Mouse (Mus musculus) ovary, adult 18-20 months (tissue): Measurements from ENCODE around the gene Ovgp1.
A peak's percentile ranks its signal among the peaks of the same experiment; 100 is the strongest.
"Not testable (repeated sequence)": the region's sequence is repeated elsewhere in the genome, so short reads cannot be mapped to it uniquely, and the experiment has no call there.

Source experiments
- DNase-seq: peaks from one replicate; pipeline ENCODE4 v3.0.0; 2022; ENCODE audit warnings: low spot score, mixed read lengths

Gene Ovgp1

GRCm38 (mm10) chr3:105973411-105973810 is at the start of gene Ovgp1:
Ovgp1 (plus strand) TSS chr3:105973711.
- no peak for DNase-seq

DNA sequence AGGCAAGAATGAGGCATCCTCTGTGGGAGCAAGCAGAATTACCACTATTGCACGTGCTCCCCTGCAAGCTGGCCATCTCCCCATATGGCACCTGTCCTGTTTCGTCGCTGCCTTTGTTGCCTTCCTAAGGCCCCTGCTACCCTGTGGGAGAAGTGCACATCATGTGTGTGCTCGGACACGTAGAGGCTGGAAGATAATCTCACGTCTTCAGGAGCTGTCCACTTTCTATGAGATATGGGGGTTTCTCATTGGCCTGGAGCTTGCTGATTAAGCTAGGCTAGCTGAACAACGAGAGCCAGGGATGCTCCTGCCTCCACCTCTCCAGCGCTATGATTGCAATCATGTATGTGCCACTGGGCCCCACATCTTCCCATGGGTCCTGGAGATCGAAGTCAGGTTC is 48.9 kb upstream of the Ovgp1 start:
- no peak for DNase-seq

DNA sequence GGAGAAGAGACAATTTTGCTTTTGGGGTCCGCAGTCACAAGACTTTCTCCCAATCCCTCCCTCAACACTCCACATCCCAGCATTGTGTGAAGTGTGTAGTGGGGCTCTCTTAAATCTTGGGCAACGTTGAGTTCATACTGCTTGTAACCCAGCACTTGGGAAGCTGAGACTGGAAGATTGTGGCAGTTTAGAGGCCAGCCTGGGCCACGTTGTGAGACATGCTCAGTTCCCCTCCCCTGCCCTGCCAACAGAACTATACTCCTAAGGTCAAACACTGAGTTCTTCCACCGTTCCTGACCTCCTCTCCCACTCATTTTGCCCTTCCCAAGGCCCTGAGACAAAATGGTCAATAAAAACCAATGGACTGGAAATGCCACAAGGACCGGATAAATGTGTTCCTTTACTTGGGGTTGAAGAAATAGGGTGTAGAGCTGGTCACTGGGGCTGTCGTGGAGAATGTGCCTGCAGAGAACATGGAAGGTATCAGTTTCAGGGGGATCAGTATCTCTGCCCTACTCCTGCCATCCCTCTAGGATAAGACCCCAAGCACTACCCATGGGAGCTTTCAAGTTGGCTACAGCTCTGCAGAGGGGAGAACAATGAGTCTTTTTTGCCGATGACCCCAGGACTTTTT is 45.8 kb upstream of the Ovgp1 start:
- no peak for DNase-seq

- no peak for DNase-seq
Measured at GRCm38 (mm10) chr3:105928195-105928569, 45.3 kb upstream of the Ovgp1 start.

DNA sequence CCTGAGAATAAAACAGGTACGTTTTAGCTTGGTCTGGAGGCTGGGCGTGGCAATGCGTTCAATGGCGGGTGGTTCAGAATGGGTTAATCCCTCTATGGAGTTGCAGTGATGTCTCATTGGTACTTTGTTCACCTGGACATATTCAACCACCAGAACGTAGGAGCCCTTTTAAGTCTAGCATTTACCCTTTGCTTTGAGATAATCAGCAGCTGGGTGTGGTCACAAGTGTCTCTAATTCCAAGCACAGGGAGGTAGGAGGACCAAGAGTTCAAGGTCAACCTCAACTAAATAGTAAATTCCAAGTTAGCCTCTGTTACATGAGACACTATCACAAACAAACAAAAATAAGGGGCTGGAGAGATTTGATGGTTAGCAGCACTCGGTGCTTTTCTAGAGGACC is 44.7 kb upstream of the Ovgp1 start:
- no peak for DNase-seq

GRCm38 (mm10) chr3:105929821-105930220 is 43.7 kb upstream of the Ovgp1 start:
- DNase-seq: no peak

- DNase-seq: no peak
Measured at GRCm38 (mm10) chr3:105931095-105931494, 42.4 kb upstream of the Ovgp1 start.

- no peak for DNase-seq
Measured at GRCm38 (mm10) chr3:105932240-105933071, 41.1 kb upstream of the Ovgp1 start, which contains the start of gene I830077J02Rik. I830077J02Rik (minus strand) TSS chr3:105932664.

GRCm38 (mm10) chr3:105933926-105934325 is 39.6 kb upstream of the Ovgp1 start:
- DNase-seq: no peak

- peak; percentile 31 for DNase-seq
Measured at GRCm38 (mm10) chr3:105935033-105935432, 38.5 kb upstream of the Ovgp1 start.

DNA sequence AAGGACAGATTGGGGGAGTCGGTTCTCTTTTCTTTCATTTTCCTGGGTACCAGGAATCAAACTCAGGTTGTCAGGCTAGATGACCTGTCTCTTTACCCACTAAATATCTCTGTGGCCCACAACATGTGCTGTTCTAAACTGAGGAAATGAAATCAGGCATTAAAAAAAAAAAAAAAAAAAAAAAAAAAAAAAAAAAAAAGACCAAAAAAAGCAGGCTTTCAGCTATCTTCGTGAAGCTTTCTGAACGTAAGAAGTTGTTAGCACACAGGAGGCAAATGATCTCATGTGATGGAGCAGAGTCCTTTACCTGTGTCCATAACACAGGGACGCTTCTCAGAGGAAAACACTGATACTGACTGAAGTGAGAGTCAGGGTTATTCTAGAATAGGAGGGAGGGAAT is 37.4 kb upstream of the Ovgp1 start:
- DNase-seq: no peak

DNA sequence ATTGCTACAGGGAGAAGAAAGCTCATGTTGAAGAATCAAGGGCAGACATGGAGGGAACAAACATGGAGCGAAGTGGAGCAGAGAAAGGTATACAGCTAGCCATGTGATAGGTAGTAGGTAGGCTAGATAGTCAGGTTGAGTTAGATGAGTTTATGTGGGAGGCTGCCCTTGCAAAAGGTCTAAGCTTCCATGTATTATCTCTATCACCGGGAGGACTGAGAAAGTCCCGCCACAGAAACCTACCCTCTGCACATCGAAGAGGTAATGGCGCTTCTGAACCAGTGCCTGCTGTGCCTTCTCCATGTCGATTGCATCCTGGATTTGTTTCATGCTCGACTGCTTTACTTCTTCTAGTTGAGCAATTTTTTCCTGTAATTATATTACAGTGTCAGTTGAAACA is 22.2 kb upstream of the Ovgp1 start:
- no peak for DNase-seq

DNA sequence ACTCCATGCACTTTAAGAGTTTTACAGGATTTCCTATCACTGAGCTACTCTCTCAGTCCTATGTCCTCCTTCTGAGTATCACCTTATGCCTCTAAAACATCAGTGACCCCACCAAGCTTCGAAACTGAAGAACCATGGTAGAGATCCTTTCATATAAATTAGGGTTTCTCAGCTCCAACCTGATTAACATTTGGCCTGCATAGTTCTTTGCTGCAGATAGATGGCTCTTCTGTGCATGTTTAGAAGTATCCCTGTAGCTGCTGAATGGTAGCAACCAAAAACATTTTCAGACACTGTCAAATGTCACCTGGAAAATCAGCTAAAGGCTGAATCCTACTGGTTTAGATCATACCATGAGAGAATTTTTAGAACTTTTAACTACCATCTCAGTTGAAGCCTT is 16.3 kb upstream of the Ovgp1 start:
- no peak for DNase-seq

- no peak for DNase-seq
Measured at GRCm38 (mm10) chr3:105958204-105958603, 15.3 kb upstream of the Ovgp1 start.

DNA sequence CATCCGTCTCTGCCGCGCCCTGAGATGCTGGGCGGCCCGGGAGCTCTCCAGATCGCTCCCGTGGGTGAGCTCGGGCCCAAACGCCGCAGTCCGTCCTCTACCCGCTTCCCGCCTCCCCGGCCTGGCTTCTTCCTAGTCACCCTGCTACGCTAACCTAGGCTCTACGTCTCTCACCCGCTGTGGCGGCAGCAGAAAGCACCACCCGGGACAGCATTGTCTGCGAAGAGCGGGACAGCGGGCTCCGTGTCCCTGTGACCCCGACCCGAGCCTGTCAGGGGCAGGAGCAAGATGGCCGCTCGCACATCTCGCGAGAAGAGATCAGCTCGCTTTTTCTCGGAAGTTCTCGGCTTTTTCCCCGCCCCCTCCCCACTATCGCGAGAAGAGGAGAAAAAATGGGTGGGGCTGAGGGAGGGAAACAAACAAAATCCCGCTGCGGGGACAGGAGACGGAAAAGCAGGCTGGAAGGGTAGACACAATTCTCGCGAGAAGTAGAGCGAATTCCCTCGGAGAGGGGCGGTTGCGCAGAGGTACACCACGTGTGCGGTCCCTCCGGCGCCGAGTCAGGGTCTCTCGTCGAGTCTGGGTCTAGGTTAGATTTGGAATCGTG is 14.4 kb upstream of the Ovgp1 start, which contains the start of gene Wdr77:
Wdr77 (plus strand) TSS at position 396 of the 607 bp plus-strand sequence.
- DNase-seq: peak; percentile 94

GRCm38 (mm10) chr3:105959585-105959984 is 13.9 kb upstream of the Ovgp1 start:
- no peak for DNase-seq

GRCm38 (mm10) chr3:105959999-105960398 is 13.5 kb upstream of the Ovgp1 start, which contains the start of gene Atp5f1:
Atp5f1 (minus strand) TSS chr3:105960099.
- DNase-seq: no peak

DNA sequence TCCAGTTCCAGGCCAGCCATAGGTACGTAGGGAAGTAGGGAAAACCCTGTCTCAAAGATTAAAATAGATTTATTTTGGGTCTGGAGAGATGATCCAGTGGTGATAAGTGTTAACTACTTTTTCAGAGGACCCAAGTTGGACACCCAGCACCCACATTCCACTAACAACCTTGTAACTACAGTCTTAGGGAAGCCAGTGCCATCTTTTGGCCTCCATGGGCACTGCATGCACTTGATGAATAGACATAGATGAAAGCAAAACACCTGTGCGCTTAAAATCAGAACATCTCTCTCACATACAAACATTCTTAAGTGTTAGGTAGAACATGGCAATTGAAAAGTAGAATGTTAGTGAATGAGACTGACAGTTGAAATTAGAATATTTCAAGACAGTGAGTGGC is 12.8 kb upstream of the Ovgp1 start:
- no peak for DNase-seq

- no peak for DNase-seq
Measured at GRCm38 (mm10) chr3:105971831-105972446, 1.6 kb upstream of the Ovgp1 start.

DNA sequence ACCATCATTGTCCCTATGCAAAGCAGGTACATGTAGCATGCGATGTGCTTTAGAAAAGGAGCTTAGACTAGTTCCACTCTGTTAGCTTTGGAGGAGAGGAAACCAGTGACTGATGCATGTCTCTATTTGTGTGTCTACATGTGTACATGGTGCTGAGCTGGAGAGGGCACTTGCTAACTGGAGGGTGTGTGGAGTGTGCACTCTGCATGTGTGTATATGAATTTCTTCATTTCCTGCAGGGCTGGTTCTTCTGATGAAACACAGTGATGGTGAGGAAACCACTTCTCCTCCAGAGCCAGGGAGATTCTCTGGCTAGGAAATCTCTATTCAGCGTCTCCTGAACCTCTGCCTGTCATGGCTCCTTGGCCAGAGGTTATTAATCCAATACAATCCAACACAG is 663 bp downstream of the Ovgp1 start:
- no peak for DNase-seq

DNA sequence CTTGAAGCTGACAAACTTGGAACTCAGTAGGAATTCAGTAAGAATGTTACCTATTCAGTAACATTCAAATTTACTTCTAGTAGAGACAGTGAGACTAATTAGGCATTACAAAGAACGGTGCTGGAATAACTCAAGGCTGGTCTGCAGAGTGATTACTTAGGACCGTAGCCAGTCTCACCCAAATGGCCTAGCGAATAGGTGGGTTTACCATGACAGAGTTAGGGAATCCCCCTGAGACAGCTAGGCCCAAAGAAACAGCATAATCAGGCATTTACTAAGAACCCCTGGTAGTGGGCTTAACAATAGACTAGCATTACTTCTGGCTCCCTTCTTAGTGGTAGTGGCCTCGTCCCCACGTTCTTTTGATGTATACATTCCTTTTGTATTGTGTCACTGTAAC is 16.1 kb downstream of the Ovgp1 start:
- not testable (repeated sequence) for DNase-seq

- no peak for DNase-seq
Measured at GRCm38 (mm10) chr3:105991653-105992283, 18.3 kb downstream of the Ovgp1 start.
